Mouse (Mus musculus) heart, adult 2 months (tissue): ENCODE results near the gene Gsg1l2. TPM values are rescaled to one million over a fixed set of nuclear protein-coding genes. Genes with fewer than 3 reads are reported as not detected.

Experiments used
- DNase-seq, 2 experiments: peaks; one replicate each; pipeline ENCODE4 v3.0.0; 2021
- H3K27ac ChIP-seq: fragments of 200-600 bp; 2 replicates; pipeline ENCODE4 v1.8.1; 2022
- H3K27me3 ChIP-seq: fragments of 200-500 bp; 2 replicates; pipeline ENCODE4 v1.6.1; 2012; ENCODE audit warnings: mild to moderate bottlenecking, low read length, inconsistent platforms, mixed read lengths; ENCODE audit not compliant: control insufficient read depth, insufficient read depth
- H3K36me3 ChIP-seq: fragments of 200-500 bp; 2 replicates; pipeline ENCODE4 v1.6.1; 2012; ENCODE audit warnings: low read length, inconsistent platforms; ENCODE audit not compliant: control insufficient read depth, insufficient read depth
- H3K4me1 ChIP-seq: fragments of 200-500 bp; 2 replicates; pipeline ENCODE4 v1.6.1; 2011; ENCODE audit warnings: low read length; ENCODE audit not compliant: control insufficient read depth, insufficient read depth
- H3K4me3 ChIP-seq: fragments of 200-600 bp; 2 replicates; pipeline ENCODE4 v1.8.1; 2022
- H3K79me2 ChIP-seq: fragments of 200-500 bp; replicated peaks from 2 replicates; pipeline ENCODE4 v1.6.1; 2012; ENCODE audit warnings: mild to moderate bottlenecking, inconsistent platforms, low read length, moderate library complexity, mixed read lengths; ENCODE audit not compliant: control insufficient read depth, insufficient read depth
- H3K9ac ChIP-seq: fragments of 200-500 bp; 2 replicates; pipeline ENCODE4 v1.6.1; 2012; ENCODE audit warnings: low read depth, mild to moderate bottlenecking, control low read depth, inconsistent platforms, low read length, mixed read lengths
- CTCF ChIP-seq: fragments of 200-600 bp; IDR thresholded peaks from 2 replicates; pipeline ENCODE4 v1.8.1; 2022; ENCODE audit warnings: antibody characterized with exemption, mild to moderate bottlenecking, moderate library complexity
- EP300 ChIP-seq: fragments of 200-500 bp; IDR thresholded peaks from 2 replicates; pipeline ENCODE4 v1.6.1; 2011; ENCODE audit warnings: low read depth, low read length, control low read depth; ENCODE audit not compliant: insufficient read depth
- POLR2A ChIP-seq: fragments of 200-500 bp; IDR thresholded peaks from 2 replicates; pipeline ENCODE4 v1.6.1; 2011; ENCODE audit warnings: mild to moderate bottlenecking, low read depth, low read length, control low read depth; ENCODE audit not compliant: insufficient read depth
- WGBS: fragments of 180-500 bp; shearing (Covaris S2); methylation state at CpG from one replicate; pipeline ENCODE4 v1.1.7; 2018; 5-methylcytosine and 5-hydroxymethylcytosine counted together
- intact Hi-C: fragments of 180-260 bp; cut with DNase I; formaldehyde crosslinking; loops from one replicate; pipeline ENCODE4 v1.15.1; 2025
- polyA plus RNA-seq: library from polyadenylated mRNA; depleted of rRNA; stranded (reverse); fragments of >200 nt; gene quantifications from 2 replicates; pipeline ENCODE4 v1.2.3, GENCODE M21; 2012
- total RNA-seq, 2 experiments: library from RNA; stranded (reverse); gene quantifications; 2 replicates each; pipeline ENCODE4 v1.2.3; 2021

Gene Gsg1l2
- total and polyA plus RNA-seq, 3 experiments = not detected

DNA sequence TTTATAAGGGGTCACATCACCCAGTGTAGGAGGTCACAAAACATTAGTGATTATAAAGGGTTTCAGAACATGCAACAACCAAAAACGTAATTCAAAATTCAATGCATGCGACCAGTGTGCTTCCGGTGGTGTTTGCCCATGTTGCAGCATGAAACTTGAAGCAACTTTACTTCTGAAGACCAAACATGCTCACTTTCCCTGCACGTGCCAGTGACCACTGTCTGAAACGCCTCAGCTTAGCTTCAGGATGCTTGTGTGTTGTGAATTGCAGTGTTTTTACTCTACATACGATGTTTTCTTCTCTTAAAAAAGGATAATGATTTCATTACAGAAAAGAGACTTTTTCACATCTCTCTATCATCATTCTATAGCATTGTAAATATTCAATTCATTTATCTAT lies 36.1 kb upstream of the Gsg1l2 start:
- intact Hi-C loops = no loop called here
- DNase-seq = no peak
- 82% methylated on average over 6 of the region's 6 CpGs for WGBS
- Histone ChIP-seq H3K36me3 (no peaks in the 10 kb centered on the region), H3K4me1 (no peaks in the 10 kb centered on the region), H3K9ac (no peak overlapping the region), H3K27me3 (no peaks in the 10 kb centered on the region), H3K27ac (no peak overlapping the region), H3K79me2 (no peaks in the 10 kb centered on the region), H3K4me3 (no peak overlapping the region)
- TF ChIP-seq EP300 (no peak), CTCF (no peak)

- Histone ChIP-seq H3K9ac (no peak overlapping the region), H3K27ac (no peak overlapping the region), H3K4me1 (no peaks in the 10 kb centered on the region), H3K36me3 (no peaks in the 10 kb centered on the region), H3K79me2 (no peaks in the 10 kb centered on the region), H3K27me3 (no peaks in the 10 kb centered on the region), H3K4me3 (no peak overlapping the region)
- no peak for TF ChIP-seq POLR2A
- TF ChIP-seq CTCF = no peak
- no peak for TF ChIP-seq EP300
- intact Hi-C loops = no loop called here
- DNase-seq = no peak
- 89% methylated on average over 5 of the region's 5 CpGs for WGBS
Measured at GRCm38 (mm10) chr11:67738846-67739490, 35.4 kb upstream of the Gsg1l2 start.

DNA sequence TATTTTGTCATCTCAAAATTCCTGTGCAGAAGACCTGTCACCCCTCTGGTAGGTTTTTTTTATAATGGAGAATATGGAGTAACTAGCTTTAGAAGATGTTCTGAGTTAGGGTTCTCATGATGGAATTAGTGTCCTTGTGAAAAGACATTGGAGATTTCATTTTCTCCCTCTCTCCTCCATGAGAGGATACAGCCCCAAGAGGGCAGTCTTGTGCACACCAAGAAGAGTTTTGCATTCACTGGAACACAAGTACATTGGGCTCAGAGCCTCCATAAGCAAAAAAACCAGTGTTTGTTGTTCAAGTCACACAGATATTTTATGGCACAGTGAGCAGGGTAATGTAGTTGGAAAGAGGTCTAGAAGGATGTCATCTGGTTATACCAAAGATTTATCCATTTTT lies 32.8 kb upstream of the Gsg1l2 start:
- Histone ChIP-seq H3K79me2 (no peaks in the 10 kb centered on the region), H3K9ac (no peak overlapping the region), H3K36me3 (no peaks in the 10 kb centered on the region), H3K27ac (no peak overlapping the region), H3K27me3 (no peaks in the 10 kb centered on the region), H3K4me3 (no peak overlapping the region), H3K4me1 (no peaks in the 10 kb centered on the region)
- intact Hi-C loops = no loop called here
- no peak for DNase-seq
- no peak for TF ChIP-seq EP300
- peak; percentile 36 for TF ChIP-seq CTCF
- no peak for TF ChIP-seq POLR2A

- Histone ChIP-seq H3K9ac (no peak overlapping the region), H3K4me1 (no peaks in the 10 kb centered on the region), H3K36me3 (no peaks in the 10 kb centered on the region), H3K27me3 (no peaks in the 10 kb centered on the region), H3K27ac (no peak overlapping the region), H3K4me3 (no peak overlapping the region), H3K79me2 (no peaks in the 10 kb centered on the region)
- no peak for TF ChIP-seq CTCF
- TF ChIP-seq POLR2A = no peak
- no peak for TF ChIP-seq EP300
- intact Hi-C loops = loop anchor here (2.0 kb wide), 1 partner anchor 53 kb away; no protein-coding TSS in a partner anchor
- 100% methylated on average over 1 of the region's 1 CpGs for WGBS
- DNase-seq = no peak
Measured at GRCm38 (mm10) chr11:67756287-67756686, 18.1 kb upstream of the Gsg1l2 start.

DNA sequence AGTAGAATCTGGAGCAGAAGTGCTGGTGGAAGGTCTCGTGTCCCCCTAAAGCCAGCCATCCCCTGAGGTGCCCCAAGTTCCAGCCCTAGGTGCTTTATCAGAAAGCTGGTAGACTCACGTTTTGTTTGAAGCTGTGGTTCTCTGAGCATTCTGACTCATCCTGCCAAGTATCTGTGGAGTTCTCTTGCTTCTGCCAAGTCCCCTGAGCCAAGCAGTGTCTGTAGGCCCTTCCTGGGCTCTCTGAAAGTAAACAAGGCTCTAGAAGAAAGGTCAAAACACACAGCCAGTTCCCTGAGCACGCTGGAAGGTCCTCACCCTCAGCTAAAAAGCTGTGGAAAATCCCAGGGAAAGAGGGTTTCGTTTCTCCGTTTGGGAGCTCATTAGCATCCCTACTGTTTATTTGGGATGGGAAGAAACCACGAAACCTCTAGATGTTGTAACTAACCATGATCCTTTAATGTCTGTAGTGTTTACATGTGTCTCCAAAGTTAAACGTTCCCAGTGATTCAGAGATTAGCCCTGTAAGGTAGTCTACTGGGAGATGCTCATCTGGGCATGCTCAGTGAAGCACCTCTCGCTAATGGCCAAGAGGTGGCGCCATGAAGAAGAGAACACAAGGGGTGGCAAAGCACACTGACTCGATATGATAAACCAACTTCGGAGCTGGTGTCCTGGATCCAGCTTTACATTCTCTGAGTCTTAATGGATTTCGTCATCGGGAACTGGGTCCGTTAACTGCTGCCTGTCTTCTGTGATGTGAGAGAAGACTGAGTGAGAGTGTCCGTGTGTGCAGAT lies 16.8 kb upstream of the Gsg1l2 start:
- Histone ChIP-seq H3K79me2 (no peaks in the 10 kb centered on the region), H3K27ac (no peak overlapping the region), H3K4me1 (no peaks in the 10 kb centered on the region), H3K27me3 (no peaks in the 10 kb centered on the region), H3K9ac (no peak overlapping the region), H3K4me3 (no peak overlapping the region), H3K36me3 (no peaks in the 10 kb centered on the region)
- intact Hi-C loops = loop anchor here (2.0 kb wide), 1 partner anchor 51 kb away; no protein-coding TSS in a partner anchor
- TF ChIP-seq EP300 = 0 out of 2 replicates have a peak, but pooled peaks have one; percentile 46
- peak; percentile 75 for TF ChIP-seq CTCF
- TF ChIP-seq POLR2A = no peak
- 59% methylated on average over 15 of the region's 15 CpGs for WGBS
- peak in 1 of 2 experiments; percentile 9 for DNase-seq

- H3K27ac ChIP-seq = no peak within 1 kb of the TSS
- WGBS = 78% methylated on average over 14 of the region's 14 CpGs
- no peaks in the 10 kb centered on the region for H3K4me1 ChIP-seq
- H3K79me2 ChIP-seq = no peaks in the 10 kb centered on the region
- H3K36me3 ChIP-seq = no peaks in the 10 kb centered on the region
- H3K27me3 ChIP-seq = no peaks in the 10 kb centered on the region
- intact Hi-C loops = no loop called here
- H3K4me3 ChIP-seq = no peak within 1 kb of the TSS
- H3K9ac ChIP-seq = no peak within 1 kb of the TSS
- no peak for TF ChIP-seq POLR2A
- no peak for TF ChIP-seq CTCF
- TF ChIP-seq EP300 = no peak
- no peak for DNase-seq
Measured at GRCm38 (mm10) chr11:67771053-67771452, 3.4 kb upstream of the Gsg1l2 start, which contains the start of gene Glp2r. Gene Glp2r, minus strand, starts transcription at chr11:67771153.
